Mouse (Mus musculus) heart, embryonic 15.5 days (tissue): ENCODE measurements around the gene Glt8d1. TPM values are rescaled to one million over a fixed set of nuclear protein-coding genes. Genes with fewer than 3 reads are reported as not detected.

Experiments
- ATAC-seq: fragments of 200-750 bp; cut with Nextera tagmentation; replicated peaks from 2 replicates; pipeline ENCODE4 v1.8.0; 2017; ENCODE audit warnings: low read depth, moderate TSS enrichment; ENCODE audit not compliant: insufficient number of reproducible peaks, insufficient read depth, low FRiP score
- H3K27ac ChIP-seq: fragments of 300-500 bp; sonication (generic); 2 replicates; pipeline ENCODE4 v1.5.1; 2015; ENCODE audit warnings: mild to moderate bottlenecking, inconsistent platforms
- H3K27me3 ChIP-seq: fragments of 300-500 bp; sonication (generic); 2 replicates; pipeline ENCODE4 v1.6.1; 2015; ENCODE audit warnings: inconsistent platforms
- H3K36me3 ChIP-seq: fragments of 300-500 bp; sonication (generic); 2 replicates; pipeline ENCODE4 v1.6.1; 2015; ENCODE audit warnings: mild to moderate bottlenecking, inconsistent platforms
- H3K4me1 ChIP-seq: fragments of 300-500 bp; sonication (generic); replicated peaks from 2 replicates; pipeline ENCODE4 v1.6.1; 2015; ENCODE audit warnings: inconsistent platforms
- H3K4me2 ChIP-seq: fragments of 300-500 bp; sonication (generic); 2 replicates; pipeline ENCODE4 v1.6.1; 2015; ENCODE audit warnings: inconsistent platforms, mild to moderate bottlenecking, moderate library complexity
- H3K4me3 ChIP-seq: fragments of 300-500 bp; sonication (generic); 2 replicates; pipeline ENCODE4 v1.5.1; 2015; ENCODE audit warnings: mild to moderate bottlenecking, inconsistent platforms
- H3K9ac ChIP-seq: fragments of 300-500 bp; sonication (generic); 2 replicates; pipeline ENCODE4 v1.6.1; 2015; ENCODE audit warnings: mild to moderate bottlenecking, inconsistent platforms
- H3K9me3 ChIP-seq: fragments of 300-500 bp; sonication (generic); replicated peaks from 2 replicates; pipeline ENCODE4 v1.6.1; 2016; ENCODE audit warnings: inconsistent platforms
- WGBS: fragments of 180-500 bp; shearing (Covaris S2); methylation state at CpG from one replicate; pipeline ENCODE4 v1.1.7; 2015; ENCODE audit warnings: mixed read lengths; 5-methylcytosine and 5-hydroxymethylcytosine counted together
- polyA plus RNA-seq: library from polyadenylated mRNA; unstranded; fragments of >200 nt; fragmentation: Nextera tagmentation; extraction: Ambion mirVana; gene quantifications from 2 replicates; pipeline ENCODE4 v1.2.1, GENCODE M21; 2015

Gene Glt8d1
- 45.2 and 46.8 TPM in 2 replicates for polyA plus RNA-seq

- Histone ChIP-seq H3K9ac (peak within 1 kb of the TSS; percentile 94), H3K27ac (peak within 1 kb of the TSS; percentile 93), H3K9me3 (no peaks in the 10 kb centered on the region), H3K4me3 (peak within 1 kb of the TSS; percentile 95), H3K36me3 (peaks cover 7% of the 10 kb centered on the region; the same call in 1 of the 2 replicates), H3K4me1 (peaks cover 16% of the 10 kb centered on the region), H3K4me2 (peak within 1 kb of the TSS; percentile 74), H3K27me3 (no peaks in the 10 kb centered on the region)
- WGBS: under 1% methylated on average over 84 of the region's 84 CpGs
- ATAC-seq: peak; percentile 90
Measured at GRCm38 (mm10) chr14:31001307-31002205, at the start of gene Glt8d1, which contains the start of gene Spcs1. Glt8d1 (plus strand) TSS chr14:31001400. Spcs1 (minus strand) TSS chr14:31001672.

- no peaks in the 10 kb centered on the region for H3K9me3 ChIP-seq
- 64% methylated on average over 2 of the region's 2 CpGs for WGBS
- no peaks in the 10 kb centered on the region for H3K27me3 ChIP-seq
- no peak overlapping the region for H3K9ac ChIP-seq
- no peak overlapping the region for H3K27ac ChIP-seq
- no peaks in the 10 kb centered on the region for H3K36me3 ChIP-seq
- no peak for ATAC-seq
- H3K4me1 ChIP-seq: no peaks in the 10 kb centered on the region
- H3K4me3 ChIP-seq: no peak overlapping the region
- no peak overlapping the region for H3K4me2 ChIP-seq
Measured at GRCm38 (mm10) chr14:30958517-30958916, 42.7 kb upstream of the Glt8d1 start.

GRCm38 (mm10) chr14:30959031-30959430, 42.2 kb upstream of the Glt8d1 start:
- H3K4me2 ChIP-seq: no peak overlapping the region
- H3K27ac ChIP-seq: no peak overlapping the region
- no peak overlapping the region for H3K9ac ChIP-seq
- H3K4me1 ChIP-seq: no peaks in the 10 kb centered on the region
- no peak for ATAC-seq
- H3K9me3 ChIP-seq: no peaks in the 10 kb centered on the region
- WGBS: 90% methylated on average over 4 of the region's 4 CpGs
- no peak overlapping the region for H3K4me3 ChIP-seq
- H3K36me3 ChIP-seq: no peaks in the 10 kb centered on the region
- H3K27me3 ChIP-seq: no peaks in the 10 kb centered on the region

DNA sequence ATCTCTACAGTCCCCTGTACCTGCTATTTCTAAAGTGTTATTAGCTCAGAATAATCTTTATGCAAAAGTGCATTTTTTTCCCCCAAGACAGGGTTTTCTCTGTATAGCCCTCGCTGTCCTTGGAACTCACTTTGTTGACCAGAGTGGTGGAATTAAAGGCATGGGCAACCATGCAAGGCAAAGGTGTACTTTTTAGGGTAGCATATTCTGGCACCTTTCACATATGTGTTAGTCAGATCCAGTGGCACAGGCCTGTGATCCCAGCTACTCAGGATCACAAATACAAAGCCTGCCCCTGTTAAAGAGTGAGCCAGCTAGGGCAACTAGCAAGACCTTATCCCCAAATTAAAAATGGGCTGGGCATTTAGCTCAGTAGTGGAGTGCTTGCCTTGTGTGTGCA, 40.8 kb upstream of the Glt8d1 start:
- Histone ChIP-seq H3K9ac (no peak overlapping the region), H3K27me3 (no peaks in the 10 kb centered on the region), H3K4me2 (no peak overlapping the region), H3K9me3 (no peaks in the 10 kb centered on the region), H3K27ac (no peak overlapping the region), H3K4me1 (no peaks in the 10 kb centered on the region), H3K36me3 (no peaks in the 10 kb centered on the region), H3K4me3 (no peak overlapping the region)
- no peak for ATAC-seq
- 98% methylated on average over 1 of the region's 1 CpGs for WGBS

DNA sequence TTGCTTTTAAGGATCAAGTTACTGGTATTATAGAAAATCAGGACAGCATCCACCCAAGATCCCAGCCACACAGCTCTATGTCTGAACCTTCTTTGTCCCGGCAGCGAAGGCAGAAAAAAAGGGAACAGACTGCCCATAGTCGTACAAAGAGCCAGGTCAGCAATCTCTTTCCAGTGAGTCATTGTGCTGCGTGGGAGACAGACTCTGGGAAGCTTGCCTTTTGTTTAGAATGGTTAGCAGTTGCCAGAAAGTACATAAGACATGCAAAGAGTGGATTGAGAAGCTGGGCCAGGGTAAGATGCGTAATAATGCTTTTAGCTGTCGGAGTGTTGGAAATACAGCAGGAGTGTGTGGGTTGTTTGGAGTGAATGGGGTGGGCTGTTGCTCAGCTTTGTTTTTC, 27.0 kb upstream of the Glt8d1 start:
- 0 out of 2 replicates have a peak overlapping the region, but pooled peaks have one; percentile 16 for H3K27ac ChIP-seq
- ATAC-seq: peak; percentile 43; the same call in 1 of the 2 replicates
- no peak overlapping the region for H3K4me2 ChIP-seq
- 55% methylated on average over 6 of the region's 6 CpGs for WGBS
- no peak overlapping the region for H3K4me3 ChIP-seq
- no peaks in the 10 kb centered on the region; the same call in 1 of the 2 replicates for H3K36me3 ChIP-seq
- no peak overlapping the region for H3K9ac ChIP-seq
- no peaks in the 10 kb centered on the region for H3K27me3 ChIP-seq
- no peaks in the 10 kb centered on the region; the same call in 1 of the 2 replicates for H3K4me1 ChIP-seq
- H3K9me3 ChIP-seq: no peaks in the 10 kb centered on the region

GRCm38 (mm10) chr14:30976222-30976621, 25.0 kb upstream of the Glt8d1 start:
- Histone ChIP-seq H3K9ac (no peak overlapping the region), H3K27me3 (no peaks in the 10 kb centered on the region), H3K4me3 (no peak overlapping the region), H3K4me2 (no peak overlapping the region), H3K4me1 (no peaks in the 10 kb centered on the region; the same call in 1 of the 2 replicates), H3K36me3 (no peaks in the 10 kb centered on the region; the same call in 1 of the 2 replicates), H3K9me3 (no peaks in the 10 kb centered on the region), H3K27ac (no peak overlapping the region)
- WGBS: 70% methylated on average over 3 of the region's 3 CpGs
- no peak for ATAC-seq

GRCm38 (mm10) chr14:30996417-30996816, 4.8 kb upstream of the Glt8d1 start:
- H3K4me1 ChIP-seq: peaks cover 8% of the 10 kb centered on the region
- H3K4me3 ChIP-seq: no peak overlapping the region
- H3K9me3 ChIP-seq: no peaks in the 10 kb centered on the region
- no peak overlapping the region for H3K9ac ChIP-seq
- no peak for ATAC-seq
- H3K4me2 ChIP-seq: no peak overlapping the region
- H3K36me3 ChIP-seq: 0 out of 2 replicates have a peak, but pooled peaks cover 3% of the 10 kb centered on the region
- no peaks in the 10 kb centered on the region for H3K27me3 ChIP-seq
- no peak overlapping the region for H3K27ac ChIP-seq

GRCm38 (mm10) chr14:31000356-31000755, 844 bp upstream of the Glt8d1 start:
- Histone ChIP-seq H3K9ac (peak overlapping the region; percentile 94), H3K9me3 (no peaks in the 10 kb centered on the region), H3K4me3 (peak overlapping the region; percentile 95), H3K27me3 (no peaks in the 10 kb centered on the region), H3K27ac (no peak overlapping the region), H3K4me2 (peak overlapping the region; percentile 74), H3K4me1 (peaks cover 16% of the 10 kb centered on the region), H3K36me3 (peaks cover 7% of the 10 kb centered on the region; the same call in 1 of the 2 replicates)
- no peak for ATAC-seq
- WGBS: 58% methylated on average over 10 of the region's 10 CpGs

- peak overlapping the region; percentile 95 for H3K4me3 ChIP-seq
- peak overlapping the region; percentile 74 for H3K4me2 ChIP-seq
- ATAC-seq: no peak
- WGBS: under 1% methylated on average over 21 of the region's 21 CpGs
- peaks cover 16% of the 10 kb centered on the region for H3K4me1 ChIP-seq
- peak overlapping the region; percentile 93 for H3K27ac ChIP-seq
- H3K27me3 ChIP-seq: no peaks in the 10 kb centered on the region
- H3K9me3 ChIP-seq: no peaks in the 10 kb centered on the region
- H3K36me3 ChIP-seq: peaks cover 7% of the 10 kb centered on the region; the same call in 1 of the 2 replicates
- peak overlapping the region; percentile 94 for H3K9ac ChIP-seq
Measured at GRCm38 (mm10) chr14:31000816-31001306, 339 bp upstream of the Glt8d1 start.

DNA sequence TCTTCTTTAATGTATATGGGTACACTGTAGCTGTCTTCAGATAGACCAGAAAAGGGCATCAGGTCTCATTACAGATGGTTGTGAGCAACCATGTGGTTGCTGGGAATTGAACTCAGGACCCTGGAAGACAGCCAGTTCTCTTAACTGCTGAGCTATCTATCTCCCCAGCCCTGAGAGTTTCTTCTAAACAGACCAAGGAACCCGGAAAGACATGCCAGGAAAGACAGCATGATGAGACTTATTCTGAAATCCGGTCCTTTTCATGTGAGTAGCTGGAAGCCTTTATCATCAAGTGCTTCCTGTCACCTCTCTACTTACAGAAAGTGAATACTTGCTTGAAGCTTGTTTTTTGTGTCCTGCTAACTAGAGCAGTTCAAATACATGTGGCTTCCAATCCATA, 3.3 kb downstream of the Glt8d1 start:
- no peak for ATAC-seq
- Histone ChIP-seq H3K9me3 (no peaks in the 10 kb centered on the region), H3K4me2 (no peak overlapping the region), H3K27me3 (no peaks in the 10 kb centered on the region), H3K9ac (no peak overlapping the region), H3K4me3 (no peak overlapping the region), H3K27ac (no peak overlapping the region), H3K36me3 (peaks cover 29% of the 10 kb centered on the region), H3K4me1 (peaks cover 16% of the 10 kb centered on the region)
- WGBS: 65% methylated on average over 2 of the region's 2 CpGs

- Histone ChIP-seq H3K4me1 (peaks cover 8% of the 10 kb centered on the region), H3K4me2 (no peak overlapping the region), H3K27ac (no peak overlapping the region), H3K9ac (no peak overlapping the region), H3K4me3 (no peak overlapping the region), H3K27me3 (no peaks in the 10 kb centered on the region), H3K9me3 (no peaks in the 10 kb centered on the region), H3K36me3 (peaks cover 49% of the 10 kb centered on the region)
- WGBS: 71% methylated on average over 5 of the region's 5 CpGs
- ATAC-seq: no peak
Measured at GRCm38 (mm10) chr14:31006779-31007178, 5.6 kb downstream of the Glt8d1 start.
